Mouse (Mus musculus): ENCODE measurements at regions not wholly inside any gene's neighbourhood (a gene's known extent, or its start where the extent isn't known, plus 50 kb on each side); places are given as distances from the start of the nearest gene placed in this dataset.
"Not testable (repeated sequence)": the region's sequence is repeated elsewhere in the genome, so short reads cannot be mapped to it uniquely, and the experiment has no call there.

DNA sequence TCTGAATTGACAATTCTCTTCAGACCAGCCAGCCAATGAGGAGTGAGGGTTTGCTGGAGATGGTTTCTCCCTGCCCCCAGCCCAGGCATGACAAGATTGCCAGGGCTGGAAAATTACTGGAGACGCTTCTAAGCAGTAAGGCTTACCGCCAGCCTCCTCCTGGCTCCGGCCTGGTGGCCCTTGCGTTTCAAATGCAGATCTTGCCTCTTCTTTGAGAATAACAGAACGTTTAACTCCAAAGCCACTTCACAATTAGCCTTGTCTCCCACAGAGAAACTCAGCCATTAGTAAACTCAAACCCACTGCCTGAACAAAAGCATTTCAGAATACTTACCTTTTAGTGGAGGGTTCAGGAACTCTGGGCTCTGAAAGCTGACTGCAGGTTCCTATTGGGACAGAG is 150.6 kb upstream of the Ajap1 start:
- no peak overlapping the region for H3K4me2 ChIP-seq (ENCODE audit: low read length)
- no peaks in the 10 kb centered on the region for H3K36me3 ChIP-seq (ENCODE audit: insufficient read depth, low read length)
- H3K27ac ChIP-seq, result no peak overlapping the region
- ATAC-seq (replicated peaks; ENCODE audit: low FRiP score, low read depth) (no peak), DNase-seq (ENCODE audit: low spot score) (no peak)
- no peak for TF ChIP-seq CTCF (IDR thresholded peaks at IDR 0.05; ENCODE audit: low read depth)
- H3K9me3 ChIP-seq (replicated peaks; ENCODE audit: low read length), result no peaks in the 10 kb centered on the region
- H3K27me3 ChIP-seq (ENCODE audit: insufficient read depth, low read length), result no peaks in the 10 kb centered on the region
- no peak overlapping the region for H3K4me3 ChIP-seq (replicated peaks; ENCODE audit: low read depth, low read length)
- no peaks in the 10 kb centered on the region for H3K4me1 ChIP-seq (replicated peaks; ENCODE audit: insufficient read depth, low read length)
- H3K9ac ChIP-seq (ENCODE audit: low read depth, low read length), result no peak overlapping the region
- WGBS, result 29% methylated on average over 5 of the region's 5 CpGs

DNA sequence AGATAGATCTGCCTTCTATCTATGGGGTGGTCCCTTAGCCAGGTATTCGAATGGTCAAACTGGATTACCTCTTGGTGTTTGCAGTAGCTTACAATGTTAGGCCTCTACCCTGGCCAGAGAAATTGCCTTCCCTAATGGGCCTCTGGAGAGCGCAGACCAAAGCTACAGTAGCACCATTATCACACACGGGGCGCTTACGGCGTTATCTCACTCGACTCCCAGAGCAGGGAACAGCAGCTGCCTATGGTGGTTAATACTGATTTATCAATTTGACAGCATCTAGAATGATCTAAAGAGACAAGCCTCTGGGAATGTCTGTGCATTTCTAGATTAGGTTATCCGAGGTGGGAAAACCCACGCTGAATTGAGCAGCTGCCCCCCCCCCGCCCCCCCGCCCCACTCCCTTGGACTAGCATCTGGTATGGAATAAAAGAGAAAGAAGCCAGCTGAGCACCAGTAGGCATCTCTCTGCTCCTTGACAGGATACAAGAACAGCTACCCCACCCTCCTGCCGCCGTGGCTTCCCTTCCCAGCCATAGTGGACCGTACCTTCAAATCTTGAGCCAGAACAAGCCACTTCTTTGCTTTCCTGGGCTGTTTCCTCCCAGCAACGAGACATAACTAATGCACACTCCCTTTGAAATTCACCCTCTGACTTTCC is 151.7 kb upstream of the Ajap1 start:
- H3K4me1 ChIP-seq (replicated peaks; ENCODE audit: insufficient read depth, low read length), result no peaks in the 10 kb centered on the region
- H3K36me3 ChIP-seq (ENCODE audit: insufficient read depth, low read length), result no peaks in the 10 kb centered on the region
- no peak overlapping the region for H3K4me3 ChIP-seq (replicated peaks; ENCODE audit: low read depth, low read length)
- WGBS, result 52% methylated on average over 15 of the region's 15 CpGs
- H3K9me3 ChIP-seq (replicated peaks; ENCODE audit: low read length), result no peaks in the 10 kb centered on the region
- no peak overlapping the region for H3K4me2 ChIP-seq (ENCODE audit: low read length)
- no peak overlapping the region for H3K9ac ChIP-seq (ENCODE audit: low read depth, low read length)
- no peak for DNase-seq (ENCODE audit: low spot score)
- H3K27ac ChIP-seq, result no peak overlapping the region
- ATAC-seq (replicated peaks; ENCODE audit: low FRiP score, low read depth), result no peak
- TF ChIP-seq CTCF (IDR thresholded peaks at IDR 0.05; ENCODE audit: low read depth), result no peak
- H3K27me3 ChIP-seq (ENCODE audit: insufficient read depth, low read length), result no peaks in the 10 kb centered on the region

DNA sequence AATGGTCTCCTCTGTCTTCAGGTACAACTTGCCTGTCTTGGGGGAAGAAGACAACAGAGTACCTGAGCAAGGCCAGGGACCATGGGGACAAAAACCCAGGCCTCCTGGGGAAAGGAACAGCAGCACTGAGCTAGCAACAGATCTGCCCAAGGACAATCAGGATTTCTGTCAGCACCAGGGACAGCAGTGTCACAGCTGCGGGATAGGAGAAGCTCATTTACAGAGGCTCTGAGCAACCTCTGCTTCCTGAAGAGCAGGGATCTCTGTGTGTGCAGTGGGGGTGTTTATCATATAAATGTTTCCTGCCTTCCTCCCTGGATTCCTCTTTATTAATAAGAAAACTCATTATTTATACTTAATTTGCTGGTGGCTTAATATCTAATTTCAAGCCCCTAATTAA is 155.4 kb upstream of the Ajap1 start:
- Histone ChIP-seq H3K27me3 (ENCODE audit: insufficient read depth, low read length) (no peaks in the 10 kb centered on the region), H3K9me3 (replicated peaks; ENCODE audit: low read length) (no peaks in the 10 kb centered on the region), H3K4me2 (ENCODE audit: low read length) (no peak overlapping the region), H3K9ac (ENCODE audit: low read depth, low read length) (no peak overlapping the region), H3K27ac (no peak overlapping the region), H3K36me3 (ENCODE audit: insufficient read depth, low read length) (no peaks in the 10 kb centered on the region), H3K4me1 (replicated peaks; ENCODE audit: insufficient read depth, low read length) (no peaks in the 10 kb centered on the region), H3K4me3 (replicated peaks; ENCODE audit: low read depth, low read length) (no peak overlapping the region)
- no peak for TF ChIP-seq CTCF (IDR thresholded peaks at IDR 0.05; ENCODE audit: low read depth)
- DNase-seq (ENCODE audit: low spot score) (peak; percentile 49), ATAC-seq (replicated peaks; ENCODE audit: low FRiP score, low read depth) (no peak)
- WGBS, result 4% methylated on average over 1 of the region's 1 CpGs

DNA sequence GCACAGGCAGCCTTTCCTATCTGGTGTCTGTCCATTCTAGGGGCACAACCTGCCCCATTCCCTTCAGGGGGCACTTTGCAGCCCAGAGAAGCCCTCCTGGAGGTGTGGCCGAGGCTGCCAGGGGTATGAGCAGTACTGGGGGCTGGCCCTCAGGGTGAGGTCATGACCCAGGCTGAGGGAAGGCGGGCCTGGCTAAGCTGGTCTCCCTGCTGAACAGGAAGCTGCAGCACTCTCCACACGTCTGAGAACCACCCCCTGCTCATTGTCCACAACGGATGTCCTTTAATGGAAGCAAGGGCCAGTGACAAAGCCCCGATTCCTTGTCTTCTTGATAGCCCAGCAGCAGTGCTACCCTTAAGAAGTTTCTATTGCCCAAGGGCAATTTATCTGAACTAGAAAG is 169.2 kb upstream of the Ajap1 start:
- no peaks in the 10 kb centered on the region for H3K9me3 ChIP-seq (replicated peaks; ENCODE audit: low read length)
- no peak overlapping the region for H3K9ac ChIP-seq (ENCODE audit: low read depth, low read length)
- 5% methylated on average over 5 of the region's 5 CpGs for WGBS
- no peak overlapping the region for H3K4me3 ChIP-seq (replicated peaks; ENCODE audit: low read depth, low read length)
- H3K4me2 ChIP-seq (ENCODE audit: low read length), result no peak overlapping the region
- ATAC-seq (replicated peaks; ENCODE audit: low FRiP score, low read depth) (no peak), DNase-seq (ENCODE audit: low spot score) (peak; percentile 34)
- H3K27me3 ChIP-seq (ENCODE audit: insufficient read depth, low read length), result no peaks in the 10 kb centered on the region
- H3K36me3 ChIP-seq (ENCODE audit: insufficient read depth, low read length), result no peaks in the 10 kb centered on the region
- H3K4me1 ChIP-seq (replicated peaks; ENCODE audit: insufficient read depth, low read length), result no peaks in the 10 kb centered on the region
- no peak overlapping the region for H3K27ac ChIP-seq
- TF ChIP-seq CTCF (IDR thresholded peaks at IDR 0.05; ENCODE audit: low read depth), result no peak

DNA sequence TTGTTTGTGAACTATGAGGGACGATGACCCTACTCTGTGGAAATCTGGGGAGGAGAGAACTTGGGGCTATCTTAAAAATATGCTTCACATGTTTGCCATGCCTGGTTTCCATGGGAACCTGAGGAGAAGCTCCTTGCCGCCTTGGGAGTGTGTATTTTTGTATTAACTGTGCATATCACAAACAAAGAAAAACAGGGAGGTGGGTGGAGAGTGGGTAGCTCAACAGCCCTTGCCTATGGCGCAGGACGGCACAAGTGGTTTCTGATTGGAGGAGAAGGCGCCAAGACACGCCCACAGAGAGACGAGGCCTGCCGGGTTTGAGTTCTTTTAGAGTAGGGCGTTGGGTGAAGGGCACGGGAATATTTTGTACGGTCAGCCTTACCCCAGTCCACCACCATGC is 170.2 kb upstream of the Ajap1 start:
- TF ChIP-seq CTCF (IDR thresholded peaks at IDR 0.05; ENCODE audit: low read depth), result no peak
- WGBS, result 89% methylated on average over 11 of the region's 11 CpGs
- ATAC-seq (replicated peaks; ENCODE audit: low FRiP score, low read depth), result no peak

DNA sequence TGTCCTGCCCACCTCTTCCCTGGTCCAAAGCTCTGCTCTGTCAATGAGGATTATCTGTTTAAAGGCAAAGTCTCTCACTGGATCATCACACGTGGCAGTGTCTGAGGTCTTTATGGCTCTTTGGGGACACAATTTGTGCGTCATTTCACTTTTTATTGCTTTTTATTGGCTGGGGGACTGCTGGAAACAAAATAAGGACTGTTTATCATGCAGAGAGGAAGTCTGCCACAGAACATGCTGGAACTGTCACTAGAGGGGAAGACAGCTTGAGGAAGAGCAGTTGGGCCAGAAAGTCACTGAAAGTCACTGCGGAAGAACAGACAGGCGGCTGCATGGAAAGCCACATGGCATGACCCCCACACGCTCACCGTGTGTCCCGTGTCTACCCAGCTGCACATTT is 180.1 kb upstream of the Ajap1 start:
- ATAC-seq (replicated peaks; ENCODE audit: low FRiP score, low read depth) (no peak), DNase-seq (ENCODE audit: low spot score) (peak; percentile 55)
- no peak overlapping the region for H3K9ac ChIP-seq (ENCODE audit: low read depth, low read length)
- H3K27me3 ChIP-seq (ENCODE audit: insufficient read depth, low read length), result no peaks in the 10 kb centered on the region
- 53% methylated on average over 7 of the region's 7 CpGs for WGBS
- no peak overlapping the region for H3K4me3 ChIP-seq (replicated peaks; ENCODE audit: low read depth, low read length)
- H3K27ac ChIP-seq, result no peak overlapping the region
- no peaks in the 10 kb centered on the region for H3K9me3 ChIP-seq (replicated peaks; ENCODE audit: low read length)
- no peaks in the 10 kb centered on the region for H3K36me3 ChIP-seq (ENCODE audit: insufficient read depth, low read length)
- no peak for TF ChIP-seq CTCF (IDR thresholded peaks at IDR 0.05; ENCODE audit: low read depth)
- H3K4me2 ChIP-seq (ENCODE audit: low read length), result no peak overlapping the region
- no peaks in the 10 kb centered on the region for H3K4me1 ChIP-seq (replicated peaks; ENCODE audit: insufficient read depth, low read length)

More for the DNA sequence above, 170.2 kb upstream of the Ajap1 start:
- Histone ChIP-seq H3K9ac (ENCODE audit: low read depth, low read length) (no peak overlapping the region), H3K4me3 (replicated peaks; ENCODE audit: low read depth, low read length) (no peak overlapping the region), H3K27ac (no peak overlapping the region), H3K4me2 (ENCODE audit: low read length) (no peak overlapping the region), H3K36me3 (ENCODE audit: insufficient read depth, low read length) (no peaks in the 10 kb centered on the region), H3K4me1 (replicated peaks; ENCODE audit: insufficient read depth, low read length) (no peaks in the 10 kb centered on the region), H3K9me3 (replicated peaks; ENCODE audit: low read length) (no peaks in the 10 kb centered on the region), H3K27me3 (ENCODE audit: insufficient read depth, low read length) (no peaks in the 10 kb centered on the region)
- DNase-seq (ENCODE audit: low spot score), result no peak

DNA sequence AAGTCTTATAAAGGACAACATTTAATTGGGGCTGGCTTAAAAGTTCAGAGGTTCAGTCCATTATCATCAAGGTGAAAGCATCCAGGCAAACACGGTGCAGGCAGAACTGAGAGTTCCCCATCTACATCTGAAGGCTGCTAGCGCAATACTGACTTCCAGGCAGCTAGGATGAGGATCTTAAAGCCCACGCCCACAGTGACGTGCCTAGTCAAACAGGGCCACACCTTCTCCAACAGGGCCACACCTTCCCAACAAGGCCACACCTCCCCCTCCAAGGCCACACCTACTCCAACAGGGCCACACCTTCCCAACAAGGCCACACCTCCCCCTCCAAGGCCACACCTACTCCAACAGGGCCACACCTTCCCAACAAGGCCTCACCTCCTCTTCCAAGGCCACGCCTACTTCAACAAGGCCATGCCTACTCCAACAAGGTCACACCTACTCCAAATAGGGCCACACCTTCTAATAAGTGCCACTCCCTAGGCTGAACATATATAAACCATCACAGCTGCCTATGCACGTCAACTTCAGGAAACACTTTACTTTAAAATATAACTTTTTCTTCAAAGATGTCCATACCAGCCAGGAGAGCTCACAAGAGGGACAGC is 184.1 kb upstream of the Ajap1 start:
- not testable (repeated sequence) for ATAC-seq (replicated peaks; ENCODE audit: low FRiP score, low read depth); H3K4me2 ChIP-seq (ENCODE audit: low read length); H3K27ac ChIP-seq; H3K9me3 ChIP-seq (replicated peaks; ENCODE audit: low read length); H3K4me1 ChIP-seq (replicated peaks; ENCODE audit: insufficient read depth, low read length); H3K36me3 ChIP-seq (ENCODE audit: insufficient read depth, low read length); H3K9ac ChIP-seq (ENCODE audit: low read depth, low read length); H3K4me3 ChIP-seq (replicated peaks; ENCODE audit: low read depth, low read length); DNase-seq (ENCODE audit: low spot score); H3K27me3 ChIP-seq (ENCODE audit: insufficient read depth, low read length)
- 83% methylated on average over 6 of the region's 6 CpGs for WGBS
